Mouse (Mus musculus) right cerebral cortex, adult 2 months (tissue): Measurements from ENCODE around the gene Olfr678.
"Not testable (repeated sequence)": the region's sequence is repeated elsewhere in the genome, so short reads cannot be mapped to it uniquely, and the experiment has no call there.

Experiments
- DNase-seq, 2 experiments: peaks; one replicate each; pipeline ENCODE4 v3.0.0; 2021 to 2022; ENCODE audit warnings: low spot score in 2 of 2

Olfr678 gene

DNA sequence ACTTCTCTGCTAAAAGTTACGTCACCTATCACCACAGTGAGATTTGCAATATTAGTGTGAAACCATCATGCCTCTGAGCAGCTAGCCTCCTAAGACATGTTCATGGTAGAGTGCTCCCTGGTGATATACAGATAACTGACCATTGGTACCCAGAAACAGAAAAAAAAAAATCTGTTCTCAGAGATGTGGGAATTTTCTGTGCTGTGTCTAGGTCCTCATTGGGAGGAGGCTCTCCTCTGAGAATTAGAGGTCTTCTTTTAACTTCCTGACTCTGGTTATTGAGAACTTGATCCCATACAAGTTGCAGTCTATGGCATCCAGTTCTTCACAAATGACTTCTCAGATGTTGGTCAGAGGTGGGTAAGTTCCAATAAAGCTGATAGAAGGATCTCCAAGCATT, at the start of gene Olfr678:
TSS of gene Olfr678 (plus strand) at position 301 of the 400 bp plus-strand sequence.
- DNase-seq = no peak

DNA sequence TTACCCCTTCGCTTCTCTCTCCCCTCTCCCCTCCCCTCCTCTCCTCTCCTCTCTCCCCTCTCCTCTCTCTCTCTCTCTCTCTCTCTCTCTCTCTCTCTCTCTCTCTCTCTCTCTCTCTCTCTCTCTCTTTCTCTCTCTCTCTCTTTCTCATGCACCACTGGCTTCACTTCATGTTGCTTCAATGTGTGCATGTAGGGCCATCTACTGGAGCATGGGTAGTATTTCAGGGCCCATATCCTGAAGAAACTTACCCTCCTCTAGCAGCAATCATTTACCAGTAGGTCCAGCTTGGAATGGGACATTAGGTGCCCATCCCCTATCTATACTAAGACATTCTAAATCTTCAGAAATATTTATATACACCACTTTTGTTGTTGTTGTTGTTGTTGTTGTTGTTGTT, 41.7 kb upstream of the Olfr678 start:
- no peak for DNase-seq

DNA sequence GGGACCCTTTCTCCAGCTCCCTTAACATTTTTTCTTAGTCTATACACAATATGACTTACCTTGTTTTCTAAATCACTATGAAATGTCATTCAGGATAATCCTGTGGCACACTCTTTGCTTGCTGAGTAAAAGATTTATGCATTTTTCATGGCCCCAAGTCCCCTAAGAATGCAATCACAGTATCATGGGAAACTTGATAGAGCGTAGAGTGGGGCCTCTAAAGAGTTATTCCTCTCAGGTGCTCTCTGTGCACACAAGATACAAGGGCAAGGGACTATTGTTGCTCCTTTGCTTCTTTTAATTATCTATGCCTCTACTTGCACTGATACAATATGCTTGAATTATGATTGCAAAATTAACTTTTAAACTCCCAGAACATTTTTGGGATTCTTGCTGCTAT, 35.9 kb upstream of the Olfr678 start, which contains the start of gene Olfr675:
TSS of gene Olfr675 (minus strand) at position 101 of the 400 bp plus-strand sequence.
- no peak for DNase-seq

DNA sequence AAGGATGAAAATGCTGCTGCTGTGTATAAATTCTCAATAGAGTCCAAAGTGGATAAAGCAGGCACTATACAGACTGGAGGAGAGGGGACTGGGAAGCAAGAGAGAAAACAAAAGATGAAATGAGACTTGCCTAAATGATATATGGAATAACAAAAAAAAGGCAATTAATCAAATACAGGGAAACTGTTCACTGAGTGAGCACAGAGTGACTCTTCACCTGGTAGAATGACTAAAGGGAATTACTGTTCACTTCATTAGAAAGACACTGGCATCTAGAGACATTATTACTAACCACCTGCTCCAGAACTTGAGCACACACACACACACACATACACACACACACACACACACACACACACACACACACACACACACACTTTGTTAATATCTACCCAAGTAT, 31.9 kb upstream of the Olfr678 start, which contains the start of gene Olfr676:
TSS of gene Olfr676 (plus strand) at position 301 of the 400 bp plus-strand sequence.
- no peak for DNase-seq

DNA sequence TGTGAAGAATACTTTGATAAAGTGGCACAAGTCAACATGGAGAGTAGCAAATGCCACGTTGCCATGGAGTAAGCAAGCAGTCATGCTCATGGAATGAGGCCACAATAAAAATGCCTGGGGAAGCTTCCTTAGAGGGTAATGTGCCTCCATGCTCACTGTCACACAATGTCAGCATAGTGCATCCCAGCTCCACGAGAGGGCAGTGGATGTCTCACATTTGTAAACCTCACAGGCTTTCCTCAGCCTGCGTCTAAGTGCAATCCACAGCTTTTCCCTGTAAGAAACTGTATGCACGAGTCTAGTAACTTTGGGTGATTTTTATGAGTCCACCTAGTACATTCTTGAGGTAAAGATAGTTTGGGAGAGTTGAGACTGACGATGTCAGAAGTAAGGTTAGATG, 30.4 kb upstream of the Olfr678 start:
- not testable (repeated sequence) for DNase-seq

DNA sequence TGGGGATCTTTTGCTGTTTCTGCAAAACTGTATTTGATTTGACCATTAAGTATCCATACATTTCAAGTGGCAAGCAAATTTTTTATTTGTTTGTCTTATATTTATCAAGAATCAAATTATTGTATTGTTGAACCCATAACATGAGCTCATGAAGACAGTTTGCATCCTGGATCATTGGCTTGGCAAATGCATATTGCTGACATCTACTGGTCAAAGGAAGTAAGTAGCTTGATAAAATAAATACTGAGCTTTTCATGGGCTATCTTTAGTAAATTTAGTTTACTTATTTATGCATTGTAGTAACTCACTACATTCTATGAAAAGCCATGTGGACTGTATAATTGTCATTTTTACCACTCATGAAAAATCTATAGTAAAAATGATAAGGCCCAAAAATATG, 5.3 kb upstream of the Olfr678 start:
- no peak for DNase-seq

DNA sequence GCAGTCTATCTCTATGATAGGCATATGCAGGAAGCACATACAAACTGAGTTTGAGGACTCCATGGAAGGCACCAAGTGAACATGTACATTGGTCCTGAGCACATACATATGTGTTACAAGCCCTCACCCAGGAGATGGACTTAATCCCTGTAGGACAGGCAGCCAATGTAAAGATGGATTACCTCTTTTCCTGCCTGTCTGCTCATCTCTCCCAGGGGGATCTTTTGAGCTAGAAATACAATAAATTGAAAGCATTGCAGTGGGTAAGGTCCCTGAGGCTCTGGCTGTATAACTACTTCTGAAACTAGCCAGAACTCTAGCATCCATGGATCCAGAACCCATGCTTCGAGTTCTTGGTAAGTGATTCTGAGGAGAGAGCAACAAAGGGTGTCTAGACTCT, 16.6 kb downstream of the Olfr678 start, which contains the start of gene Olfr679:
TSS of gene Olfr679 (plus strand) at position 301 of the 400 bp plus-strand sequence.
- DNase-seq = no peak

DNA sequence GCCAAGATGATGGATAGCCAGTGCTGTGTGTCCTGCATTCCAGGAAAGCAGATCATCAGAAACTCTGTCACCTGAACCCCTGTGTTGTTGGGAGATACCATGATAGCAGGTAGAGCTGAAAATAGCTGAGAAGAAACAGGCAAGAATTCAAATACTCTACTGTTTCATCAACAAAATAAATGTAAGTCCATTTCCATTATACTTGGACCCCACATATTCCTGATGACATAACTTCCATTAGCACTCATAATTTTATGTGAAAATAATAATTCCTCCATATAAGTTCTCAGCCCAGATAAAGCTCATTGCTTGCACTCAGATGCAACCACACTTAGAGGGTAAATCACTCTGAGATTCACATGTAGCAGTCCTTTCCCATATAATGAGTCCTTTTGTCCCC, 28.4 kb downstream of the Olfr678 start, which contains the start of gene Olfr680-ps1:
TSS of gene Olfr680-ps1 (minus strand) at position 101 of the 400 bp plus-strand sequence.
- not testable (repeated sequence) for DNase-seq

DNA sequence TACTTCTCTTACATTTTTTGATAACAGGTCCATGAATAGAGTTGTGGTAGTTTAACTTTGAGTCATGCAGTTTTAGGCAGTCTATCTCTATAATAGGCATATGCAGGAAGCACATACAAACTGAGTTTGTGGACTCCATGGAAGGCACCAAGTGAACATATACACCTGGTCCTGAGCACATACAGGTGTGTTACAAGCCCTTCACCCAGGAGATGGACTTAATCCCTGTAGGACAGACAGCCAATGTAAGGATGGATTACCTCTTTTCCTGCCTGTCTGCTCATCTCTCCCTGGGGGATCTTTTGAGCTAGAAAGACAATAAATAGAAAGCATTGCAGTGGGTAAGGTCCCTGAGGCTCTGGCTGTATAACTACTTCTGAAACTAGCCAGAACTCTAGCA, 52.3 kb downstream of the Olfr678 start, which contains the start of gene Olfr681:
TSS of gene Olfr681 (plus strand) at position 301 of the 400 bp plus-strand sequence.
- DNase-seq = no peak
